Mouse (Mus musculus): ENCODE data around the gene Cerkl. TPM values are rescaled to one million over a fixed set of nuclear protein-coding genes. Genes with fewer than 3 reads are reported as not detected.

Cerkl gene
- total and polyA plus RNA-seq, 2 experiments from 2014 or later, result 1.4 TPM; not detected in 1

- H3K36me3 ChIP-seq (replicated peaks; ENCODE audit: control insufficient read depth, insufficient read depth, low read length), result no peaks in the 10 kb centered on the region
- no peak for ATAC-seq (ENCODE audit: insufficient read depth, low read depth)
- no peaks in the 10 kb centered on the region for H3K9me3 ChIP-seq (replicated peaks; ENCODE audit: control insufficient read depth, low read length)
- TF ChIP-seq EP300 (IDR thresholded peaks at IDR 0.05; ENCODE audit: low read depth) (no peak), CTCF (IDR thresholded peaks at IDR 0.05; ENCODE audit: low read depth) (no peak)
- no peaks in the 10 kb centered on the region for H3K27me3 ChIP-seq (ENCODE audit: control insufficient read depth, insufficient read depth, low read length)
- H3K4me1 ChIP-seq (ENCODE audit: control insufficient read depth, insufficient read depth), result no peaks in the 10 kb centered on the region
- H3K27ac ChIP-seq (ENCODE audit: low read depth), result no peak overlapping the region
- H3K4me3 ChIP-seq (ENCODE audit: low read depth, low read length), result no peak overlapping the region
- 82% methylated on average over 4 of the region's 4 CpGs for WGBS
- no peak overlapping the region for H3K9ac ChIP-seq (replicated peaks; ENCODE audit: low read depth, low read length)
- H3K4me2 ChIP-seq (ENCODE audit: low read depth, low read length), result no peak overlapping the region
- DNase-seq (ENCODE audit: low spot score), result no peak
These were observed 172.4 kb downstream of the Cerkl start for GRCm38 (mm10) chr2:79284206-79284605.

Other genes starting within 250 kb of the Cerkl start
- gene Itga4, start 201.4 kb downstream of the Cerkl start, total RNA-seq (2014; rRNA removed; ENCODE audit: low replicate concordance), result 1.1 and 2.1 TPM in 2 replicates
- 0.70 and 0.71 TPM in 2 replicates for gene Itga4, start 201.4 kb downstream of the Cerkl start, polyA plus RNA-seq (2015; fragmentation: Nextera tagmentation; extraction: Ambion mirVana)
- gene Neurod1, start within 50 bp of the Cerkl start, total RNA-seq (2014; rRNA removed; ENCODE audit: low replicate concordance), result not detected in 2 replicates
- not detected in 2 replicates for gene Neurod1, start within 50 bp of the Cerkl start, polyA plus RNA-seq (2015; fragmentation: Nextera tagmentation; extraction: Ambion mirVana)
- gene Itprid2, start 178.6 kb upstream of the Cerkl start, total RNA-seq (2014; rRNA removed; ENCODE audit: low replicate concordance), result 10.5 and 11.6 TPM in 2 replicates
- gene Itprid2, start 178.6 kb upstream of the Cerkl start, polyA plus RNA-seq (2015; fragmentation: Nextera tagmentation; extraction: Ambion mirVana), result 3.4 and 4.0 TPM in 2 replicates

Data from heart, postnatal 0 days (tissue).